Mouse (Mus musculus) heart, embryonic 11.5 days (tissue): Measurements from ENCODE around the gene Atp5g3. TPM values are rescaled to one million over a fixed set of nuclear protein-coding genes. Genes with fewer than 3 reads are reported as not detected.
A peak's percentile ranks its signal among the peaks of the same experiment; 100 is the strongest.

Experiments used
- ATAC-seq: fragments of 200-750 bp; cut with Nextera tagmentation; replicated peaks from 2 replicates; pipeline ENCODE4 v1.8.0; 2017; ENCODE audit warnings: moderate library complexity; ENCODE audit not compliant: insufficient number of reproducible peaks, low FRiP score, low TSS enrichment
- H3K27ac ChIP-seq: fragments of 300-500 bp; sonication (generic); 2 replicates; pipeline ENCODE4 v1.5.1; 2014; ENCODE audit warnings: mild to moderate bottlenecking, low read depth, low read length
- H3K27me3 ChIP-seq: fragments of 300-500 bp; sonication (generic); 2 replicates; pipeline ENCODE4 v1.6.1; 2014; ENCODE audit warnings: mild to moderate bottlenecking, low read length, mixed read lengths; ENCODE audit not compliant: control insufficient read depth, insufficient read depth
- H3K36me3 ChIP-seq: fragments of 300-500 bp; sonication (generic); 2 replicates; pipeline ENCODE4 v1.6.1; 2014; ENCODE audit warnings: mild to moderate bottlenecking, low read length, moderate library complexity, mixed read lengths; ENCODE audit not compliant: control insufficient read depth, insufficient read depth
- H3K4me1 ChIP-seq: fragments of 300-500 bp; sonication (generic); 2 replicates; pipeline ENCODE4 v1.6.1; 2014; ENCODE audit warnings: low read length; ENCODE audit not compliant: control insufficient read depth, insufficient read depth
- H3K4me2 ChIP-seq: fragments of 300-500 bp; sonication (generic); 2 replicates; pipeline ENCODE4 v1.6.1; 2014; ENCODE audit warnings: mild to moderate bottlenecking, moderate library complexity
- H3K4me3 ChIP-seq: fragments of 300-500 bp; sonication (generic); 2 replicates; pipeline ENCODE4 v1.5.1; 2014; ENCODE audit warnings: low read depth, low read length
- H3K9ac ChIP-seq: fragments of 300-500 bp; sonication (generic); 2 replicates; pipeline ENCODE4 v1.6.1; 2014; ENCODE audit warnings: mild to moderate bottlenecking, low read depth, low read length, moderate library complexity
- H3K9me3 ChIP-seq: fragments of 300-500 bp; sonication (generic); replicated peaks from 2 replicates; pipeline ENCODE4 v1.6.1; 2016; ENCODE audit warnings: low read length; ENCODE audit not compliant: control insufficient read depth
- WGBS: fragments of 180-500 bp; shearing (Covaris S2); extraction: QIAGEN DNeasy Blood & Tissue Kit; methylation state at CpG from one replicate; pipeline ENCODE4 v1.1.7; 2014; ENCODE audit not compliant: insufficient replicate concordance; 5-methylcytosine and 5-hydroxymethylcytosine counted together
- polyA plus RNA-seq: library from polyadenylated mRNA; unstranded; fragments of >200 nt; fragmentation: Nextera tagmentation; extraction: Ambion mirVana; gene quantifications from 2 replicates; pipeline ENCODE4 v1.2.1, GENCODE M21; 2014

Atp5g3 gene
- polyA plus RNA-seq, 1 experiment from 2014 or later, result 2,049 TPM

DNA sequence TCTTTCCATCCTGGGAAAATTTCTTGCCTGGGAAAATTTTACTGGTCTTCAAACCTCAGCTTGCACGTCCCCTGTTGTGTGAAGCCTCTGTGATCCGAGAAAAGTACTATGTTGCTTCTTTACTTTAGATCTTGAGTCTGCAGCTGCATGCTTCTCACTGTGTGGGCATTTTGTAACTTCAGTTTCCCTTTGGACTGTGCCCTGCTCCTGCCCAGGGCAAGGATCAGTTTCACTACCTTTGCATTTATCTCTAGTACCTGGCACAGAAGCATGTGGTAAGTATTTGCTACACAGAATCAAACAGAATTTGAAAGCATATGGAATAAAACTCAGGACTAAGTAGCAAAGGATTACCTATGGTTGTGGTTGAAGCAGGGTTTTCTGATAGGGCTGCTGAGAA is 27.8 kb upstream of the Atp5g3 start:
- Histone ChIP-seq H3K27ac (no peak overlapping the region), H3K9ac (no peak overlapping the region), H3K4me1 (no peaks in the 10 kb centered on the region), H3K4me3 (no peak overlapping the region), H3K9me3 (no peaks in the 10 kb centered on the region), H3K36me3 (no peaks in the 10 kb centered on the region), H3K4me2 (no peak overlapping the region), H3K27me3 (no peaks in the 10 kb centered on the region)
- ATAC-seq, result no peak
- WGBS, result 84% methylated on average over 2 of the region's 2 CpGs

DNA sequence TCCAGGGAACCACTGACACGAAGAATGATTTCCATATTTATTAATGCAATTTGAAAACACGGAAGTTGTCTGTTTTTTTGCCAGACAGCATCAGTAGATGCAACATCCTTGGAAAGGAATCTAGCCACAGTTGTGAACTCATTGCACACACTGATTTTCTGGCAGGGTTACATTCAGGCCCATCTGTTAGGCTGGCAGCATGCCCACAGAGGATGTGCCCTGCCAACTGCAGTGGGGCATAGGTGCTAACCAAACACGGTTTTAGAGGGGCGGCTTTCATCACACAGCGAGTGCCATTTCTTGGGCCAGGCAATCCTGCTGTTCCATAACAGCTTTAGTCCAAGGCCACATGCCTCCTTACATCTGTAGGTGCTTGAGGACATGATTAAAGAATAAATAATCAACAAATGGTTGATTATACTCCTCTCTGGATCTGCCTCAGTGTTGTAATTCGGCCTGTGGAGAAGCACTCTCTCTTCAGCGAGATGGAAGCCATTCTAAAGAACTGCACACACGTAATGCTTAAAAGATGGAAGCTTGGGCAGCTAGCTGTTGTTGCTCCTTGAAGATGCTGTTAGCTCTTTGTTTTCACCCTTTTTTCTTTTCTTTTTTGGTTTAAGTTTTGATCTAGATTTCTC is 21.7 kb upstream of the Atp5g3 start:
- Histone ChIP-seq H3K36me3 (no peaks in the 10 kb centered on the region), H3K4me1 (no peaks in the 10 kb centered on the region), H3K9me3 (no peaks in the 10 kb centered on the region), H3K27ac (no peak overlapping the region), H3K4me2 (no peak overlapping the region), H3K9ac (no peak overlapping the region), H3K4me3 (no peak overlapping the region), H3K27me3 (no peaks in the 10 kb centered on the region)
- 78% methylated on average over 8 of the region's 8 CpGs for WGBS
- no peak for ATAC-seq

- H3K4me2 ChIP-seq, result no peak overlapping the region
- H3K9me3 ChIP-seq, result no peaks in the 10 kb centered on the region
- H3K4me1 ChIP-seq, result no peaks in the 10 kb centered on the region
- no peak for ATAC-seq
- H3K27me3 ChIP-seq, result no peaks in the 10 kb centered on the region
- no peaks in the 10 kb centered on the region for H3K36me3 ChIP-seq
- no peak overlapping the region for H3K4me3 ChIP-seq
- no peak overlapping the region for H3K9ac ChIP-seq
- H3K27ac ChIP-seq, result no peak overlapping the region
These were observed 16.6 kb upstream of the Atp5g3 start for GRCm38 (mm10) chr2:73927711-73928110.

GRCm38 (mm10) chr2:73925539-73925938 is 14.4 kb upstream of the Atp5g3 start:
- no peak overlapping the region for H3K27ac ChIP-seq
- no peaks in the 10 kb centered on the region for H3K36me3 ChIP-seq
- WGBS, result 62% methylated on average over 3 of the region's 3 CpGs
- H3K4me3 ChIP-seq, result no peak overlapping the region
- no peaks in the 10 kb centered on the region for H3K4me1 ChIP-seq
- no peaks in the 10 kb centered on the region for H3K27me3 ChIP-seq
- no peak for ATAC-seq
- no peaks in the 10 kb centered on the region for H3K9me3 ChIP-seq
- H3K4me2 ChIP-seq, result no peak overlapping the region
- H3K9ac ChIP-seq, result no peak overlapping the region

DNA sequence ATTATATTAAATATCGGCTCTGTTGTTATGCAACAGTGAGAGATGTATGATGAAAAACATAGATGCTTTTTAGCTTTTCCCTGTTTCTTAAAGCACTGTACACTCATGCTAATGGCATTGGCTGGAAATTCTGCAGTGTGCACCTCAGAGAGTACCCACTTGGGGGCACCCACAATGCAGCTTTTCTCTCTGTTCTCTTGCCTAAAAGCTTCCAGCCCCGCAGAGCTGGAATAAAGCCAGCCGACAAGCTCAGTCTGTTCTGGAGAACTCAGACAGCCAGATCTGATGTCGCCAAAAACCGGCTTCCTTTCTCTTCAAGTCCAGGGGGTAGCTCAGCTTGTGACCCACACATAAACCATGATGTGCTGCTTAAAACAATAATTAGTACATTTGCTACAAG is 14.0 kb upstream of the Atp5g3 start:
- Histone ChIP-seq H3K9ac (no peak overlapping the region), H3K27ac (no peak overlapping the region), H3K9me3 (no peaks in the 10 kb centered on the region), H3K4me3 (no peak overlapping the region), H3K4me1 (no peaks in the 10 kb centered on the region), H3K27me3 (no peaks in the 10 kb centered on the region), H3K4me2 (no peak overlapping the region), H3K36me3 (no peaks in the 10 kb centered on the region)
- ATAC-seq, result no peak
- 28% methylated on average over 5 of the region's 5 CpGs for WGBS

DNA sequence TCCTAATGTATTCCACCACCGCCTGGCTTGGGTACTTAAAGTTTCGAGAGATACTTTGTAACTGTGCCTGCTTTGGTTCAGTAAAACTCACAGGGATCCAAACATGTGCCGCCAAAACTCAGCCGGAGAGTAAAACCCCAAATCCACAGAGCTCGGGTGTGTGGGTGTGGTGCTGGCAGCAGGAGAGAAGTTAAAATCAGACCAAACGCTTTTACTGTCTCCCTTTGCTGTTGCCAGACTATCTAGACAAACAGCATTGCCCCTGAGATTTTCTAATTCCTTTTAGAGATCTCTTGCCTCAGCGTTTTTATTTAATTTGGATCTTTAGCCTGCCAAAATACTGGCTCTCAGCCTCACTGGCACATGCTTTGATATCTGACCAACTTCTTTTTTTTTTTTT is 8.5 kb upstream of the Atp5g3 start:
- Histone ChIP-seq H3K9ac (no peak overlapping the region), H3K4me2 (no peak overlapping the region), H3K9me3 (no peaks in the 10 kb centered on the region), H3K27me3 (no peaks in the 10 kb centered on the region), H3K27ac (no peak overlapping the region), H3K4me1 (no peaks in the 10 kb centered on the region), H3K4me3 (no peak overlapping the region), H3K36me3 (no peaks in the 10 kb centered on the region)
- ATAC-seq, result no peak
- 73% methylated on average over 7 of the region's 7 CpGs for WGBS

DNA sequence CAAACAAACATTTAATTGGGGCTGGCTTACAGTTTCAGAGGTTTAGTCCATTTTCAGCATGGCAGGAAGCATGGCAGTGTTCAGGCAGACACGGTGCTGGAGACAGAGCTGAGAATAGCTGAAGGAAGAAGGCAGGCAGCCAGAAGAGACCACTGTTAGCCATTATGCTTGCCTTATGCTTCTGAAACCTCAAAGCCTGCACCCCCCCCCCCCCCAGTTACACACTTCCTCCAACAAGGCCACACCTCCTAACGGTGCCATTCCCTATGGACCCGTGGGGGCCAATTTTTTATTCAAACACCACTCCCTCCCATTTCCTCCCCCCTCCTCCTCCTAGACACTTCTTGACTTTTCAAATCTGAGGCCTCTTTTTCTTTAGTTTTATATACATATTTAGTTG is 1.1 kb upstream of the Atp5g3 start:
- H3K9me3 ChIP-seq, result no peaks in the 10 kb centered on the region
- ATAC-seq, result no peak
- no peak overlapping the region for H3K4me2 ChIP-seq
- H3K9ac ChIP-seq, result no peak overlapping the region
- H3K27me3 ChIP-seq, result no peaks in the 10 kb centered on the region
- H3K27ac ChIP-seq, result no peak overlapping the region
- peaks cover 17% of the 10 kb centered on the region for H3K36me3 ChIP-seq
- peaks cover 7% of the 10 kb centered on the region; the same call in 1 of the 2 replicates for H3K4me1 ChIP-seq
- no peak overlapping the region for H3K4me3 ChIP-seq
- whole genome bisulfite sequencing, result 74% methylated on average over 3 of the region's 3 CpGs

- Histone ChIP-seq H3K27me3 (no peaks in the 10 kb centered on the region), H3K9ac (peak overlapping the region; percentile 100), H3K4me2 (peak overlapping the region; percentile 76), H3K36me3 (peaks cover 25% of the 10 kb centered on the region), H3K27ac (peak overlapping the region; percentile 98), H3K4me1 (peaks cover 7% of the 10 kb centered on the region; the same call in 1 of the 2 replicates), H3K4me3 (peak overlapping the region; percentile 99), H3K9me3 (no peaks in the 10 kb centered on the region)
- peak; percentile 46 for ATAC-seq
- under 1% methylated on average over 50 of the region's 50 CpGs for WGBS
These were observed 453 bp downstream of the Atp5g3 start for GRCm38 (mm10) chr2:73910571-73911174.

- Histone ChIP-seq H3K27me3 (no peaks in the 10 kb centered on the region), H3K36me3 (peaks cover 25% of the 10 kb centered on the region), H3K4me3 (no peak overlapping the region), H3K4me1 (peaks cover 7% of the 10 kb centered on the region; the same call in 1 of the 2 replicates), H3K4me2 (peak overlapping the region; percentile 25), H3K9ac (no peak overlapping the region), H3K27ac (no peak overlapping the region), H3K9me3 (no peaks in the 10 kb centered on the region)
- ATAC-seq, result no peak
- WGBS, result 86% methylated on average over 2 of the region's 2 CpGs
These were observed 2.0 kb downstream of the Atp5g3 start for GRCm38 (mm10) chr2:73909116-73909515.
